Mouse (Mus musculus): ENCODE data around the gene Hipk4.

Gene Hipk4

GRCm38 (mm10) chr7:27541922-27542321 is 18.9 kb downstream of the Hipk4 start:
- DNase-seq, result peak; percentile 34

- DNase-seq, result peak; percentile 96
Observed at GRCm38 (mm10) chr7:27542392-27543033, 19.4 kb downstream of the Hipk4 start.

- no peak for DNase-seq
Observed at GRCm38 (mm10) chr7:27543065-27543464, 20.0 kb downstream of the Hipk4 start.

- DNase-seq, result no peak
Observed at GRCm38 (mm10) chr7:27543851-27544250, 20.8 kb downstream of the Hipk4 start.

- peak; percentile 76 for DNase-seq
Observed at GRCm38 (mm10) chr7:27544675-27545370, 21.8 kb downstream of the Hipk4 start.

GRCm38 (mm10) chr7:27549597-27549996 is 26.5 kb downstream of the Hipk4 start:
- no peak for DNase-seq

- no peak for DNase-seq
Observed at GRCm38 (mm10) chr7:27552070-27552469, 29.0 kb downstream of the Hipk4 start.

GRCm38 (mm10) chr7:27552931-27553513 is 30.0 kb downstream of the Hipk4 start, which contains the start of the genes Pld3 and 2310022A10Rik:
TSS of gene Pld3 (minus strand) at chr7:27553218.
TSS of gene 2310022A10Rik (plus strand) at chr7:27553233.
- DNase-seq, result peak; percentile 97

- DNase-seq, result no peak
Observed at GRCm38 (mm10) chr7:27560291-27560887, 37.3 kb downstream of the Hipk4 start.

GRCm38 (mm10) chr7:27560978-27561377 is 37.9 kb downstream of the Hipk4 start:
- DNase-seq, result no peak

GRCm38 (mm10) chr7:27569580-27570224 is 46.6 kb downstream of the Hipk4 start:
- no peak for DNase-seq

- no peak for DNase-seq
Observed at GRCm38 (mm10) chr7:27572133-27572532, 49.1 kb downstream of the Hipk4 start.

- no peak for DNase-seq
Observed at GRCm38 (mm10) chr7:27574124-27574880, 51.2 kb downstream of the Hipk4 start.

GRCm38 (mm10) chr7:27576914-27577313 is 53.8 kb downstream of the Hipk4 start:
- DNase-seq, result peak; percentile 76

GRCm38 (mm10) chr7:27577589-27577988 is 54.5 kb downstream of the Hipk4 start:
- no peak for DNase-seq

- no peak for DNase-seq
Observed at GRCm38 (mm10) chr7:27578465-27578864, 55.4 kb downstream of the Hipk4 start.

GRCm38 (mm10) chr7:27580380-27581174 is 57.5 kb downstream of the Hipk4 start:
- DNase-seq, result no peak

Measured in thymus, postnatal 4 days (tissue).